Mouse (Mus musculus) bone marrow macrophage, adult 2 months (primary cell): ENCODE measurements around the gene Tigar.

ENCODE experiments used
- CTCF ChIP-seq: IDR thresholded peaks from 2 replicates; pipeline ENCODE4 v1.5.1; 2012; ENCODE audit warnings: low read depth, mild to moderate bottlenecking, low read length, moderate library complexity
- POLR2A ChIP-seq: IDR thresholded peaks from 2 replicates; pipeline ENCODE4 v1.6.1; 2012; ENCODE audit warnings: mild to moderate bottlenecking, low read depth, low read length, borderline replicate concordance

GRCm38 (mm10) chr6:127081820-127082219 lies 27.5 kb downstream of the Tigar start:
- TF ChIP-seq POLR2A (no peak), CTCF (no peak)
